9 mouse cellular contexts compared by ENCODE assay signal in genomic region chr13:109487378-109487777, GRCm38 (mm10).
DNase-seq lines count a peak whose midpoint lies in the region; ATAC-seq and TF ChIP-seq lines count a peak whose summit lies in the region.
"Had no signal": no experiment of that assay in that cellular context is flagged by ENCODE, and none has a peak within 500 bp of the region (broad histone marks: within the 10 kb centered on the region; RNA-seq: fewer than 3 reads in every experiment).

No protein-coding gene starts in this region.

- TF ChIP-seq CTCF in kidney, postnatal 0 days (IDR thresholded peaks at IDR 0.05; ENCODE audit: low read depth): no peak

- no peaks in the 10 kb centered on the region for H3K27me3 ChIP-seq in forebrain, embryonic 14.5 days (replicated peaks; ENCODE audit: control insufficient read depth, insufficient read depth, low read length)
- H3K27me3 ChIP-seq in kidney, postnatal 0 days (ENCODE audit: insufficient read depth, low read length): no peaks in the 10 kb centered on the region
- H3K27me3 ChIP-seq: limb, embryonic 15.5 days had no signal

- H3K36me3 ChIP-seq in forebrain, embryonic 14.5 days (ENCODE audit: control insufficient read depth, insufficient read depth, low read length): no peaks in the 10 kb centered on the region
- no peaks in the 10 kb centered on the region for H3K36me3 ChIP-seq in kidney, postnatal 0 days (ENCODE audit: insufficient read depth, low read length)
- H3K36me3 ChIP-seq: limb, embryonic 15.5 days had no signal

- peaks cover 10% of the 10 kb centered on the region; the same call in 1 of the 2 replicates for H3K4me1 ChIP-seq in forebrain, embryonic 14.5 days (ENCODE audit: control insufficient read depth, insufficient read depth, low read length)
- no peaks in the 10 kb centered on the region for H3K4me1 ChIP-seq in kidney, postnatal 0 days (replicated peaks; ENCODE audit: insufficient read depth, low read length)

- 31% methylated on average over 2 of the region's 2 CpGs for whole genome bisulfite sequencing in forebrain, embryonic 14.5 days
- 28% methylated on average over 2 of the region's 2 CpGs for WGBS in kidney, postnatal 0 days

- no peak overlapping the region for H3K27ac ChIP-seq in forebrain, embryonic 14.5 days (ENCODE audit: low read depth, low read length)
- no peak overlapping the region for H3K27ac ChIP-seq in kidney, postnatal 0 days
- H3K27ac ChIP-seq: limb, embryonic 15.5 days had no signal

- H3K9me3 ChIP-seq in forebrain, embryonic 14.5 days (replicated peaks; ENCODE audit: control insufficient read depth, low read length): no peaks in the 10 kb centered on the region
- no peaks in the 10 kb centered on the region for H3K9me3 ChIP-seq in kidney, postnatal 0 days (replicated peaks; ENCODE audit: low read length)
- H3K9me3 ChIP-seq: limb, embryonic 15.5 days had no signal

- H3K9ac ChIP-seq in forebrain, embryonic 14.5 days (ENCODE audit: low read length): no peak overlapping the region
- no peak overlapping the region for H3K9ac ChIP-seq in kidney, postnatal 0 days (ENCODE audit: low read depth, low read length)
- H3K9ac ChIP-seq: limb, embryonic 15.5 days had no signal

- DNase-seq in layer of hippocampus, adult 11-12 months (ENCODE audit: low spot score): peak; percentile 50
- no peak for DNase-seq in layer of hippocampus, adult 9-10 months (ENCODE audit: low spot score)
- peak; percentile 86 for DNase-seq in forebrain, embryonic 14.5 days (ENCODE audit: low spot score)
- DNase-seq in kidney, postnatal 0 days (ENCODE audit: low spot score): peak; percentile 32
- DNase-seq in lung, postnatal 36 days: peak; percentile 45
- no peak for DNase-seq in spleen, postnatal 14 days (ENCODE audit: low spot score in 2 of 2)
- no peak for DNase-seq in embryo, embryonic 11 days

- H3K4me3 ChIP-seq in forebrain, embryonic 14.5 days (ENCODE audit: low read depth, low read length): no peak overlapping the region
- H3K4me3 ChIP-seq in kidney, postnatal 0 days (replicated peaks; ENCODE audit: low read depth, low read length): no peak overlapping the region
- H3K4me3 ChIP-seq: limb, embryonic 15.5 days had no signal

- H3K4me2 ChIP-seq in forebrain, embryonic 14.5 days (ENCODE audit: low read length): no peak overlapping the region
- no peak overlapping the region for H3K4me2 ChIP-seq in kidney, postnatal 0 days (ENCODE audit: low read length)
- H3K4me2 ChIP-seq: limb, embryonic 15.5 days had no signal

- peak; percentile 72 for ATAC-seq in forebrain, embryonic 14.5 days
- ATAC-seq in kidney, postnatal 0 days (replicated peaks; ENCODE audit: low FRiP score, low read depth): no peak
- ATAC-seq in cerebellum, adult (ENCODE audit: insufficient number of reproducible peaks, low FRiP score, low TSS enrichment): no peak

Comparison
In these comparisons a context has a peak if more than half of its experiments do, and no peak if none do; other contexts are left out.
1. DNase-seq: peak in layer of hippocampus, adult 11-12 months (single experiment), forebrain, embryonic 14.5 days (single experiment), kidney, postnatal 0 days (single experiment) and lung, postnatal 36 days (single experiment); none in layer of hippocampus, adult 9-10 months (single experiment), spleen, postnatal 14 days (0 of 2) and embryo, embryonic 11 days (single experiment).